Mouse (Mus musculus) hindbrain, embryonic 10.5 days (tissue): ENCODE measurements around the gene Snrnp35. TPM values are rescaled to one million over a fixed set of nuclear protein-coding genes. Genes with fewer than 3 reads are reported as not detected.

Experiments used
- DNase-seq: peaks from one replicate; pipeline ENCODE4 v3.0.0-alpha.2; 2017; ENCODE audit warnings: low spot score
- H3K27ac ChIP-seq: fragments of 300-500 bp; sonication (generic); 2 replicates; pipeline ENCODE4 v1.5.1; 2016; ENCODE audit warnings: mild to moderate bottlenecking, moderate library complexity
- H3K27me3 ChIP-seq: fragments of 300-500 bp; sonication (generic); 2 replicates; pipeline ENCODE4 v1.6.1; 2016; ENCODE audit warnings: mild to moderate bottlenecking; ENCODE audit not compliant: poor library complexity, insufficient read depth, severe bottlenecking
- H3K36me3 ChIP-seq: fragments of 300-500 bp; sonication (generic); 2 replicates; pipeline ENCODE4 v1.6.1; 2016; ENCODE audit warnings: mild to moderate bottlenecking, moderate library complexity
- H3K4me1 ChIP-seq: fragments of 300-500 bp; sonication (generic); replicated peaks from 2 replicates; pipeline ENCODE4 v1.6.1; 2016; ENCODE audit warnings: mild to moderate bottlenecking
- H3K4me3 ChIP-seq: fragments of 300-500 bp; sonication (generic); 2 replicates; pipeline ENCODE4 v1.5.1; 2016; ENCODE audit warnings: mild to moderate bottlenecking, moderate library complexity
- H3K9me3 ChIP-seq: fragments of 300-500 bp; sonication (generic); 2 replicates; pipeline ENCODE4 v1.6.1; 2016; ENCODE audit warnings: mild to moderate bottlenecking, moderate library complexity
- WGBS: fragments of 180-500 bp; shearing (Covaris S2); methylation state at CpG from one replicate; pipeline ENCODE4 v1.1.7; 2016; 5-methylcytosine and 5-hydroxymethylcytosine counted together
- polyA plus RNA-seq: library from polyadenylated mRNA; unstranded; fragments of >200 nt; fragmentation: Nextera tagmentation; extraction: Ambion mirVana; gene quantifications from 2 replicates; pipeline ENCODE4 v1.2.1, GENCODE M21; 2016

Snrnp35 gene
- polyA plus RNA-seq, 1 experiment from 2014 or later, result 29.7 TPM

DNA sequence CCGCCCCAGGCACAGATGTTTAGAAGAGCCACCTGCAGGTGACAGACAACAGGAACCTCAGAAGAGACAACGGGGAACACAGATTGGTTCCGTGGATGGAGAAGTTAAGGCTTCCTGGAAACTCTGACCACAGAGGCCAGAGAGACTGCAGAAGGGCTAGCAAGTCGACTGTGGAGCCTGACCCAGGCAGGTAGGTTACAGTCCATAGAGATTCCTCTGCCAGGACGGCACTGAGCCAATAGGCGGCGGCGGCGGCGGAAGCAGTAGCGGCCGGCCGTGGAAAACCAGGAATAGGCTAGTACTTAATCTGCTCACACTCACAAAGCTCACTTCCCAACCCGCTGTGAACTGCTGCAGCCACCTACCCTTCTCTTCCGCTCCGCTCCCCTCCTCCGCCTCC lies 53.8 kb downstream of the Snrnp35 start:
- Histone ChIP-seq H3K4me3 (peak overlapping the region; percentile 26), H3K36me3 (no peaks in the 10 kb centered on the region), H3K27me3 (no peaks in the 10 kb centered on the region), H3K27ac (peak overlapping the region; percentile 67; the same call in 1 of the 2 replicates), H3K9me3 (no peaks in the 10 kb centered on the region), H3K4me1 (peaks cover 23% of the 10 kb centered on the region)
- DNase-seq, result peak; percentile 28
- WGBS, result 8% methylated on average over 17 of the region's 17 CpGs

DNA sequence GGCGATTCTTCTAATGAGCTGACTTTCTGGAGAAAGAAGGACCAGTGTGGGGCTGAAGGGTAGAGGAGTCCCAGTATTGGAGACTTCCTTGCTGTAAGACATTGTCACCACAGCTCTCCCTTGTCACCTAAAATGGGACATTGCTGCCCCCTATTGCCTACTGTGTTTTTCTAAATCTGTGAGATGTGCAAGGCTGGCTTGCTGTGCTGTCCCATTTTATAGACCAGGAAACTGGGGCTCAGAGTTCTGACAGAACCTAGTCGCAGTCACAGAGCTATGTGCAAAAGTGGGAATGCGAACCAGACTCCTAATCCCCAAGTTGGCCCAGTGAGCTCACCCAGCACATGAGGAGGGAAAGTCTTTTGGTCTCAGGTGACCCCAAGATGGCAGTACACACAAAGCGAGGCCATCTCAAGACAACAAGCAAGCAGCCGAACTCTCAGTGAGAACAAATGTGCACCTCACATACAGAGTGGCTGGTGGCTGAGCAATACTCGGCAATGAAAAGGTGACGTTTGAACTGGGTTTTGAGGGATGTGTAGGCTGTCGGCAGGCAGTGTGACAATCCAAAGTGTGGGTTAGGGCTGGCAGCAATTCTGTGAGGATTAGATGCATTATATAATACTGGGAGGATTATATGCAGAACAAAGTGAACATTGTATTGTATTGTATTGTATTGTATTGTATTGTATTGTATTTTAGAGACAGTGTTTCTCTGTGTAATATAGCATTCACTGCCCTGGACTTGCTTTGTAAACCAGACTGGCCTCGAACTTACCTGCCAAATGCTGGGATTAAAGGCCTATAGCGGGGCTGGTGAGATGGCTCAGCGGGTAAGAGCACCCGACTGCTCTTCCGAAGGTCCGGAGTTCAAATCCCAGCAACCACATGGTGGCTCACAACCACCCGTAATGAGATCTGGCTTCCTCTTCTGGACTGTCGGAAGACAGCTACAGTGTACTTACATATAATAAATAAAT lies 56.2 kb downstream of the Snrnp35 start:
- WGBS, result 77% methylated on average over 16 of the region's 16 CpGs
- Histone ChIP-seq H3K4me3 (no peak overlapping the region), H3K9me3 (no peaks in the 10 kb centered on the region), H3K36me3 (peaks cover 20% of the 10 kb centered on the region), H3K4me1 (peaks cover 22% of the 10 kb centered on the region), H3K27me3 (no peaks in the 10 kb centered on the region), H3K27ac (no peak overlapping the region)
- no peak for DNase-seq

DNA sequence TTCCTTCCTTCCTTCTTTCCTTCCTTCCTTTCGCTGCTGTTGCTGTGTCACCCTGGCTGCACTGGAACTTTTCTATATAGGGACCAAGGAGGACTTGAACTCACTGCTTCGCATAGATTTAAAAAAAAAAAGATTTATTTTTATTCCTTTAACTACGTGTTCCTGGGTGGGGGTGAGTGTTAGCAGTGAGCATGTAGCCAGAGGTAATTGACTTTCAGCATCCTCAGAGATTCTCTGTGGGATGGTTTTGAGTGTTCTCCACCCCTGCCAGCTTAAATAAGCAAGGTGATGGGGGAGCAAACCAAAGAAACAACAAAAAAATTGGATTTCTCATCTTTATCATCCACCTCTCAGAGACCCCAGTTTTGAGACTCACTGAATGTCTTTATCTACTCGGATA lies 57.0 kb downstream of the Snrnp35 start:
- no peak for DNase-seq
- Histone ChIP-seq H3K4me1 (peaks cover 22% of the 10 kb centered on the region), H3K27ac (peak overlapping the region; percentile 91), H3K4me3 (peak overlapping the region; percentile 95), H3K9me3 (no peaks in the 10 kb centered on the region), H3K27me3 (no peaks in the 10 kb centered on the region), H3K36me3 (peaks cover 28% of the 10 kb centered on the region)
- 72% methylated on average over 4 of the region's 4 CpGs for WGBS

DNA sequence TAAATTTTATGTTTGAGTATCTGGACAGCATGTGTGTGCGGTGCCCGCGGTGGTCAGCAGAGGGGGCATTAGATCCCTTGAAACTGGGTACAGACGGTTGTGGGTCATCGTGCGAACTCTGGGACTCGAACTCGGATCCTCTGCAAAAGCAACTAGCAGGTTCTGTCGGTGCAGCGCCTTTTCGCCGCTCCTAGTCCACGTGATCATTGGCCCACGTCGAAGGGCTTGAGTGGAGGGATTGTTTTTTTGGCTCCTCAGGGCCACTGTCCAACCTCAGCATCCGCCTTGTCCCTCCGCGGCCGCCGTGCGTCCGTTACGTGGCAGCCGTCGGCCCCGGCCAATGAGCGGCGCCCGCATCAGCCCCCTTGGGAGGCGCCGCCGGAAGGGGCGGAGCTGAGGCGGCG lies 57.5 kb downstream of the Snrnp35 start, which contains the start of gene Tmed2:
Gene Tmed2, plus strand, starts transcription at position 313 of the 404 bp plus-strand sequence.
- under 1% methylated on average over 35 of the region's 35 CpGs for WGBS
- Histone ChIP-seq H3K27me3 (no peaks in the 10 kb centered on the region), H3K9me3 (no peaks in the 10 kb centered on the region), H3K27ac (peak within 1 kb of the TSS; percentile 91), H3K4me3 (peak within 1 kb of the TSS; percentile 95), H3K36me3 (peaks cover 32% of the 10 kb centered on the region), H3K4me1 (peaks cover 22% of the 10 kb centered on the region)
- DNase-seq, result peak; percentile 94

Other genes starting within 250 kb of the Snrnp35 start
- gene Pitpnm2, start 233.4 kb upstream of the Snrnp35 start, polyA plus RNA-seq, result 3.2 and 3.6 TPM in 2 replicates
- gene Mphosph9, start 155.2 kb upstream of the Snrnp35 start, polyA plus RNA-seq, result 17.3 and 19.3 TPM in 2 replicates
- 26.9 and 27.7 TPM in 2 replicates for gene 2810006K23Rik, start 155.0 kb upstream of the Snrnp35 start, polyA plus RNA-seq
- 71.2 and 95.2 TPM in 2 replicates for gene Cdk2ap1, start 120.1 kb upstream of the Snrnp35 start, polyA plus RNA-seq
- 84.6 and 86.6 TPM in 2 replicates for gene Sbno1, start 57.1 kb upstream of the Snrnp35 start, polyA plus RNA-seq
- gene Kmt5a, start 43.2 kb upstream of the Snrnp35 start, polyA plus RNA-seq, result 34.3 and 43.7 TPM in 2 replicates
- gene Rilpl2, start 4.8 kb upstream of the Snrnp35 start, polyA plus RNA-seq, result 21.5 and 23.1 TPM in 2 replicates
- gene Rilpl1, start 48.3 kb downstream of the Snrnp35 start, polyA plus RNA-seq, result 19.6 and 22.8 TPM in 2 replicates
- 396 and 457 TPM in 2 replicates for gene Tmed2, start 57.6 kb downstream of the Snrnp35 start, polyA plus RNA-seq
- gene Ddx55, start 69.7 kb downstream of the Snrnp35 start, polyA plus RNA-seq, result 19.2 and 19.6 TPM in 2 replicates
- 81.6 and 84.9 TPM in 2 replicates for gene Eif2b1, start 96.0 kb downstream of the Snrnp35 start, polyA plus RNA-seq
- gene Gtf2h3, start 96.0 kb downstream of the Snrnp35 start, polyA plus RNA-seq, result 81.4 and 98.7 TPM in 2 replicates
- 46.7 and 50.6 TPM in 2 replicates for gene Atp6v0a2, start 145.4 kb downstream of the Snrnp35 start, polyA plus RNA-seq
- gene Dnah10, start 242.0 kb downstream of the Snrnp35 start, polyA plus RNA-seq, result 0.24 and 0.31 TPM in 2 replicates